Mouse (Mus musculus) limb, embryonic 14.5 days (tissue): ENCODE measurements around the gene Klc3. TPM values are rescaled to one million over a fixed set of nuclear protein-coding genes. Genes with fewer than 3 reads are reported as not detected.

Source experiments
- ATAC-seq: fragments of 200-750 bp; cut with Nextera tagmentation; 2 replicates; pipeline ENCODE4 v1.8.0; 2017; ENCODE audit warnings: low read depth, moderate number of reproducible peaks, moderate TSS enrichment; ENCODE audit not compliant: low FRiP score
- DNase-seq: peaks from one replicate; pipeline ENCODE4 v3.0.0-alpha.2; 2015; ENCODE audit warnings: low spot score
- H3K27ac ChIP-seq: fragments of 300-500 bp; sonication (generic); replicated peaks from 2 replicates; pipeline ENCODE4 v1.5.1; 2014; ENCODE audit warnings: low read depth, mild to moderate bottlenecking, low read length, moderate library complexity, mixed read lengths
- H3K27me3 ChIP-seq: fragments of 300-500 bp; sonication (generic); 2 replicates; pipeline ENCODE4 v1.6.1; 2014; ENCODE audit warnings: low read length, mixed read lengths; ENCODE audit not compliant: control insufficient read depth, insufficient read depth
- H3K36me3 ChIP-seq: fragments of 300-500 bp; sonication (generic); 2 replicates; pipeline ENCODE4 v1.6.1; 2014; ENCODE audit warnings: mild to moderate bottlenecking, low read length, moderate library complexity, mixed read lengths; ENCODE audit not compliant: control insufficient read depth, insufficient read depth
- H3K4me1 ChIP-seq: fragments of 300-500 bp; sonication (generic); 2 replicates; pipeline ENCODE4 v1.6.1; 2014; ENCODE audit warnings: antibody characterized with exemption, low read length, mixed read lengths; ENCODE audit not compliant: control insufficient read depth, insufficient read depth
- H3K4me2 ChIP-seq: fragments of 300-500 bp; sonication (generic); replicated peaks from 2 replicates; pipeline ENCODE4 v1.6.1; 2014; ENCODE audit warnings: low read depth, mild to moderate bottlenecking, low read length, moderate library complexity; ENCODE audit not compliant: severe bottlenecking
- H3K4me3 ChIP-seq: fragments of 300-500 bp; sonication (generic); replicated peaks from 2 replicates; pipeline ENCODE4 v1.5.1; 2014; ENCODE audit warnings: low read length
- H3K9ac ChIP-seq: fragments of 300-500 bp; sonication (generic); 2 replicates; pipeline ENCODE4 v1.6.1; 2014; ENCODE audit warnings: mild to moderate bottlenecking, low read depth, low read length, moderate library complexity; ENCODE audit not compliant: severe bottlenecking
- H3K9me3 ChIP-seq: fragments of 300-500 bp; sonication (generic); 2 replicates; pipeline ENCODE4 v1.6.1; 2016; ENCODE audit warnings: low read length; ENCODE audit not compliant: control insufficient read depth
- POLR2A ChIP-seq: fragments of 200-500 bp; IDR thresholded peaks from 2 replicates; pipeline ENCODE4 v1.8.0; 2012; ENCODE audit warnings: inconsistent platforms, mild to moderate bottlenecking, moderate library complexity, borderline replicate concordance; ENCODE audit not compliant: insufficient read depth, insufficient read length; ENCODE audit errors: extremely low read depth
- WGBS: fragments of 180-500 bp; shearing (Covaris S2); extraction: QIAGEN DNeasy Blood & Tissue Kit; methylation state at CpG from one replicate; pipeline ENCODE4 v1.1.7; 2014; 5-methylcytosine and 5-hydroxymethylcytosine counted together
- polyA plus RNA-seq, 2 experiments: library from polyadenylated mRNA; depleted of rRNA in 1 of 2; stranded (reverse) in 1 of 2; unstranded in 1 of 2; fragments of >200 nt; fragmentation: Nextera tagmentation in 1 of 2; extraction: Ambion mirVana in 1 of 2; gene quantifications; 2 replicates each; pipeline versions ENCODE4 v1.2.1 to v1.2.3; 2012 to 2014

Gene Klc3
- polyA plus RNA-seq, 2 experiments, result 11.5 to 15.2 TPM

DNA sequence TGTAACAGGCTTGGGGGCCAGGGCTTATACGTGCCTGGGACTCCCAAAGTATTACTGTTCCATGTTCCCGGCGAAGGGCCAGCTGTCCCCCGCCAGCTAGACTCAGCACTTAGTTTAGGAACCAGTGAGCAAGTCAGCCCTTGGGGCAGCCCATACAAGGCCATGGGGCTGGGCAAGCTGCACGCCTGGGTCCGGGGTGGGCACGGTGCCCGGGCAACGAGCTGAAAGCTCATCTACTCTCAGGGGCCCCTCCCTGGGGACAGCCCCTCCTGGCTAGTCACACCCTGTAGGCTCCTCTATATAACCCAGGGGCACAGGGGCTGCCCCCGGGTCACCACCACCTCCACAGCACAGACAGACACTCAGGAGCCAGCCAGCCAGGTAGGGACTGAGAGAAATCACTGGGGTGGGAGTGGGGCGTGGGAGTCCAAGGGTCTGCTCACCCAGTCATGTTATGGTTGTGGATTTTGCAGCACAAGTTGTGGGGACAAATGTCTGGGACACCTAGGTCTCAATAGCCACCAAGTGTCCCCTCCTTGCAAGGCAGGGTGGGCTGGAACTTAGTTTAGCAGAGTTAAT lies 7.0 kb upstream of the Klc3 start:
- WGBS, result 84% methylated on average over 11 of the region's 11 CpGs
- H3K9ac ChIP-seq, result no peak overlapping the region
- H3K36me3 ChIP-seq, result no peaks in the 10 kb centered on the region
- no peak for TF ChIP-seq POLR2A
- H3K27ac ChIP-seq, result no peak overlapping the region
- DNase-seq (no peak), ATAC-seq (0 out of 2 replicates have a peak, but pooled peaks have one; percentile 9)
- H3K27me3 ChIP-seq, result no peaks in the 10 kb centered on the region
- H3K4me3 ChIP-seq, result no peak overlapping the region
- no peaks in the 10 kb centered on the region for H3K9me3 ChIP-seq
- H3K4me2 ChIP-seq, result no peak overlapping the region
- H3K4me1 ChIP-seq, result no peaks in the 10 kb centered on the region

GRCm38 (mm10) chr7:19409753-19410152 lies 5.8 kb upstream of the Klc3 start:
- ATAC-seq, result peak; percentile 45; the same call in 1 of the 2 replicates
- 41% methylated on average over 6 of the region's 6 CpGs for WGBS
- no peak overlapping the region for H3K27ac ChIP-seq

GRCm38 (mm10) chr7:19405417-19405816 lies 1.5 kb upstream of the Klc3 start:
- 3% methylated on average over 19 of the region's 19 CpGs for WGBS
- Histone ChIP-seq H3K4me2 (0 out of 2 replicates have a peak overlapping the region, but pooled peaks have one; percentile 28), H3K27ac (no peak overlapping the region), H3K36me3 (no peaks in the 10 kb centered on the region), H3K4me3 (no peak overlapping the region), H3K9me3 (peaks cover 6% of the 10 kb centered on the region), H3K4me1 (no peaks in the 10 kb centered on the region), H3K27me3 (peaks cover 32% of the 10 kb centered on the region), H3K9ac (no peak overlapping the region)
- DNase-seq (peak; percentile 67), ATAC-seq (peak; percentile 50; the same call in 1 of the 2 replicates)
- no peak for TF ChIP-seq POLR2A

More at GRCm38 (mm10) chr7:19409753-19410152, 5.8 kb upstream of the Klc3 start:
- H3K4me1 ChIP-seq, result no peaks in the 10 kb centered on the region
- TF ChIP-seq POLR2A, result no peak
- H3K9ac ChIP-seq, result no peak overlapping the region
- H3K9me3 ChIP-seq, result no peaks in the 10 kb centered on the region
- H3K36me3 ChIP-seq, result no peaks in the 10 kb centered on the region
- DNase-seq, result no peak
- no peak overlapping the region for H3K4me3 ChIP-seq
- peaks cover 7% of the 10 kb centered on the region for H3K27me3 ChIP-seq
- H3K4me2 ChIP-seq, result no peak overlapping the region

GRCm38 (mm10) chr7:19404476-19404875 lies 572 bp upstream of the Klc3 start, which contains the start of gene Ckm:
Ckm (plus strand) TSS chr7:19404776.
- Histone ChIP-seq H3K4me1 (no peaks in the 10 kb centered on the region; the same call in 1 of the 2 replicates), H3K27me3 (peaks cover 32% of the 10 kb centered on the region), H3K36me3 (no peaks in the 10 kb centered on the region), H3K4me2 (peak within 1 kb of the TSS; percentile 81), H3K9me3 (peaks cover 6% of the 10 kb centered on the region), H3K27ac (no peak within 1 kb of the TSS), H3K9ac (peak within 1 kb of the TSS; percentile 48), H3K4me3 (peak within 1 kb of the TSS; percentile 56)
- DNase-seq (no peak), ATAC-seq (no peak)
- no peak for TF ChIP-seq POLR2A
- WGBS, result 46% methylated on average over 7 of the region's 7 CpGs

DNA sequence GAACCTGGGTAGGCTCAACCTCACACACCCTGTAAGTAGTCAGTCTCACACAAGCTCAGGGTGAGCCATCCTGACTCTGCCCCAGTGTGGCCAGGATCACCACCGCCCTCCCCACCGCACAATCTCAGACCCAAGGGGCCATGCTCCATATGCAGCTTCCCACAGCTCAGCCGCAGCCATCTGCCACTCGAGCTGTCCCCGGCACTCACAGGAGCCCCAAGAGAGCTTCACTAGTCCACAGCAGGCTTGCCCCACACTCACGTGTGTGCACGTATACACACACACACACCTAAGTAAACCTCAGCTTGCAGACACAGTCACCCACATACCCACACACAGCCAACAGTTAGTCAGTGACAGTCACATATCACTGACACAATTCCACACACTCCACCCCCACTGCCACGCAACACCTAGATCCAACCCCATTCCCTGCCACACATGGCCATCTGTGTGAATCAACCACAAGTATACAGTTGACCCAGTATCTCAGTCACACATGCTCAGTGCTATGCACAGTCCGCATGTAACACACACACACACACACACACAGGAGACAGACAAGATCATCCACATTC lies 1.3 kb downstream of the Klc3 start:
- no peak overlapping the region for H3K27ac ChIP-seq
- no peaks in the 10 kb centered on the region; the same call in 1 of the 2 replicates for H3K4me1 ChIP-seq
- H3K4me3 ChIP-seq, result no peak overlapping the region
- peaks cover 32% of the 10 kb centered on the region for H3K27me3 ChIP-seq
- no peaks in the 10 kb centered on the region for H3K36me3 ChIP-seq
- WGBS, result 86% methylated on average over 9 of the region's 9 CpGs
- no peak for ATAC-seq
- peaks cover 6% of the 10 kb centered on the region for H3K9me3 ChIP-seq
- DNase-seq, result no peak
- no peak overlapping the region for H3K9ac ChIP-seq
- no peak overlapping the region for H3K4me2 ChIP-seq
- TF ChIP-seq POLR2A, result no peak
